Mouse (Mus musculus) hindbrain, postnatal 0 days (tissue): ENCODE measurements around the gene Tlr4. TPM values are rescaled to one million over a fixed set of nuclear protein-coding genes. Genes with fewer than 3 reads are reported as not detected.

ENCODE experiments used
- ATAC-seq: fragments of 200-750 bp; cut with Nextera tagmentation; 2 replicates; pipeline ENCODE4 v1.8.0; 2017; ENCODE audit warnings: mild to moderate bottlenecking, moderate TSS enrichment, moderate library complexity
- DNase-seq: peaks from one replicate; pipeline ENCODE4 v3.0.0-alpha.2; 2015; ENCODE audit warnings: low spot score
- H3K27ac ChIP-seq: fragments of 300-500 bp; sonication (generic); 2 replicates; pipeline ENCODE4 v1.5.1; 2014; ENCODE audit warnings: mild to moderate bottlenecking
- H3K27me3 ChIP-seq: fragments of 300-500 bp; sonication (generic); 2 replicates; pipeline ENCODE4 v1.6.1; 2014; ENCODE audit warnings: low read length, mixed read lengths; ENCODE audit not compliant: insufficient read depth
- H3K36me3 ChIP-seq: fragments of 300-500 bp; sonication (generic); 2 replicates; pipeline ENCODE4 v1.6.1; 2014; ENCODE audit warnings: low read length, mixed read lengths; ENCODE audit not compliant: insufficient read depth
- H3K4me1 ChIP-seq: fragments of 300-500 bp; sonication (generic); 2 replicates; pipeline ENCODE4 v1.6.1; 2014; ENCODE audit warnings: antibody characterized with exemption, low read length, mixed read lengths; ENCODE audit not compliant: insufficient read depth
- H3K4me2 ChIP-seq: fragments of 300-500 bp; sonication (generic); 2 replicates; pipeline ENCODE4 v1.6.1; 2014; ENCODE audit warnings: low read depth, mild to moderate bottlenecking, low read length, moderate library complexity, mixed read lengths
- H3K4me3 ChIP-seq: fragments of 300-500 bp; sonication (generic); 2 replicates; pipeline ENCODE4 v1.5.1; 2014; ENCODE audit warnings: low read length
- H3K9ac ChIP-seq: fragments of 300-500 bp; sonication (generic); replicated peaks from 2 replicates; pipeline ENCODE4 v1.6.1; 2014; ENCODE audit warnings: mild to moderate bottlenecking, low read length, moderate library complexity, mixed read lengths
- H3K9me3 ChIP-seq: fragments of 300-500 bp; sonication (generic); 2 replicates; pipeline ENCODE4 v1.6.1; 2016; ENCODE audit warnings: low read length, mixed read lengths
- CTCF ChIP-seq: IDR thresholded peaks from 2 replicates; pipeline ENCODE4 v1.5.1; 2016; ENCODE audit warnings: antibody characterized with exemption, control low read depth, low read depth
- WGBS: fragments of 180-500 bp; shearing (Covaris S2); extraction: QIAGEN DNeasy Blood & Tissue Kit; methylation state at CpG from one replicate; pipeline ENCODE4 v1.1.7; 2014; 5-methylcytosine and 5-hydroxymethylcytosine counted together
- polyA plus RNA-seq: library from polyadenylated mRNA; unstranded; fragments of >200 nt; fragmentation: Nextera tagmentation; extraction: Ambion mirVana; gene quantifications from 2 replicates; pipeline ENCODE4 v1.2.1, GENCODE M21; 2015
- total RNA-seq: library from RNA; depleted of rRNA; stranded (reverse); fragments of >200 nt; gene quantifications from 2 replicates; pipeline ENCODE4 v1.2.3, GENCODE M21; 2014

Tlr4 gene
- total and polyA plus RNA-seq, 2 experiments from 2014 or later, result 0.50 to 6.5 TPM

DNA sequence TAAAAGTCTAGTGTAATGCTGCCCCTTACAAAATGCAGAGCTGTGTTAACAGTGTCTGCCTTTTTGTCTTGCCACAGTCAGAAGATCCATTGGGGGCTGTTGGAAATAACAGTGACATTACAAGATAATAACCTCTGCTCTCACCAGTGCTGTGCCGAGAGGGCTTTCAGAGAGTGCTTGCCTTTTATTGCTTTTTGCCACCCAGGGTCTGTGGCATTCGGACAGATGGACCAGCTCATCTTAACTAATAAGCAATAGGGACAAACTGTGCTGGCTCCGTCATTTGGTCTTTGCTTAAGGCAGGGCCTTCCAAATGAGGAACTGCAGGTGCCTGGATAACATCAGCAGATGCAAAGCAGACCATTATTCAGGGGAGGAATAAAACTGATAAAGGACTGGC lies 147.5 kb downstream of the Tlr4 start:
- no peak overlapping the region for H3K9ac ChIP-seq
- no peaks in the 10 kb centered on the region for H3K36me3 ChIP-seq
- no peak overlapping the region for H3K27ac ChIP-seq
- no peaks in the 10 kb centered on the region for H3K4me1 ChIP-seq
- no peaks in the 10 kb centered on the region for H3K27me3 ChIP-seq
- ATAC-seq (no peak), DNase-seq (no peak)
- no peak for TF ChIP-seq CTCF
- H3K4me3 ChIP-seq, result no peak overlapping the region
- H3K4me2 ChIP-seq, result no peak overlapping the region
- no peaks in the 10 kb centered on the region for H3K9me3 ChIP-seq
- WGBS, result 48% methylated on average over 3 of the region's 3 CpGs
